Mouse (Mus musculus) intestine, postnatal 0 days (tissue): Measurements from ENCODE around the gene Syt8. TPM values are rescaled to one million over a fixed set of nuclear protein-coding genes. Genes with fewer than 3 reads are reported as not detected.
"Not testable (repeated sequence)": the region's sequence is repeated elsewhere in the genome, so short reads cannot be mapped to it uniquely, and the experiment has no call there.

ENCODE experiments used
- ATAC-seq: fragments of 200-750 bp; cut with Nextera tagmentation; 2 replicates; pipeline ENCODE4 v1.8.0; 2017; ENCODE audit warnings: mild to moderate bottlenecking, moderate TSS enrichment, moderate library complexity
- H3K27ac ChIP-seq: fragments of 300-500 bp; sonication (generic); 2 replicates; pipeline ENCODE4 v1.5.1; 2014; ENCODE audit warnings: mild to moderate bottlenecking, low read depth, low read length, moderate library complexity
- H3K27me3 ChIP-seq: fragments of 300-500 bp; sonication (generic); replicated peaks from 2 replicates; pipeline ENCODE4 v1.6.1; 2014; ENCODE audit warnings: low read length, mixed read lengths; ENCODE audit not compliant: control insufficient read depth, insufficient read depth
- H3K36me3 ChIP-seq: fragments of 300-500 bp; sonication (generic); 2 replicates; pipeline ENCODE4 v1.6.1; 2014; ENCODE audit warnings: mild to moderate bottlenecking, moderate library complexity; ENCODE audit not compliant: control insufficient read depth, insufficient read depth
- H3K4me1 ChIP-seq: fragments of 300-500 bp; sonication (generic); replicated peaks from 2 replicates; pipeline ENCODE4 v1.6.1; 2014; ENCODE audit warnings: antibody characterized with exemption, low read length, mixed read lengths; ENCODE audit not compliant: control insufficient read depth, insufficient read depth
- H3K4me2 ChIP-seq: fragments of 300-500 bp; sonication (generic); replicated peaks from 2 replicates; pipeline ENCODE4 v1.6.1; 2014; ENCODE audit warnings: low read depth, mild to moderate bottlenecking, moderate library complexity
- H3K4me3 ChIP-seq: fragments of 300-500 bp; sonication (generic); 2 replicates; pipeline ENCODE4 v1.5.1; 2014; ENCODE audit warnings: low read depth, low read length
- H3K9ac ChIP-seq: fragments of 300-500 bp; sonication (generic); 2 replicates; pipeline ENCODE4 v1.6.1; 2014; ENCODE audit warnings: mild to moderate bottlenecking, low read depth, low read length
- H3K9me3 ChIP-seq: fragments of 300-500 bp; sonication (generic); 2 replicates; pipeline ENCODE4 v1.6.1; 2016; ENCODE audit warnings: mixed run types; ENCODE audit not compliant: control insufficient read depth
- CTCF ChIP-seq: sonication (generic); IDR thresholded peaks from 2 replicates; pipeline ENCODE4 v1.5.1; 2016; ENCODE audit warnings: low read depth, mild to moderate bottlenecking, control low read depth, antibody characterized with exemption, moderate library complexity
- WGBS: fragments of 180-500 bp; shearing (Covaris S2); extraction: QIAGEN DNeasy Blood & Tissue Kit; methylation state at CpG from one replicate; pipeline ENCODE4 v1.1.7; 2014; 5-methylcytosine and 5-hydroxymethylcytosine counted together
- polyA plus RNA-seq: library from polyadenylated mRNA; unstranded; fragments of >200 nt; fragmentation: Nextera tagmentation; extraction: Ambion mirVana; gene quantifications from 2 replicates; pipeline ENCODE4 v1.2.1, GENCODE M21; 2015

The Syt8 gene
- polyA plus RNA-seq, 1 experiment from 2014 or later, result 0.60 TPM

- H3K36me3 ChIP-seq, result no peaks in the 10 kb centered on the region
- H3K4me1 ChIP-seq, result no peaks in the 10 kb centered on the region
- ATAC-seq, result no peak
- 82% methylated on average over 4 of the region's 4 CpGs for WGBS
- no peak overlapping the region for H3K27ac ChIP-seq
- H3K9ac ChIP-seq, result no peak overlapping the region
- no peaks in the 10 kb centered on the region for H3K27me3 ChIP-seq
- H3K9me3 ChIP-seq, result no peaks in the 10 kb centered on the region
- TF ChIP-seq CTCF, result no peak
- H3K4me3 ChIP-seq, result no peak overlapping the region
- H3K4me2 ChIP-seq, result no peak overlapping the region
Measured at GRCm38 (mm10) chr7:142395472-142395871, 39.2 kb upstream of the Syt8 start.

- H3K27ac ChIP-seq, result no peak overlapping the region
Measured at GRCm38 (mm10) chr7:142396611-142397010, 38.0 kb upstream of the Syt8 start.

GRCm38 (mm10) chr7:142398052-142398451 lies 36.6 kb upstream of the Syt8 start:
- Histone ChIP-seq H3K4me2 (no peak overlapping the region), H3K9me3 (no peaks in the 10 kb centered on the region), H3K4me1 (no peaks in the 10 kb centered on the region), H3K27me3 (no peaks in the 10 kb centered on the region), H3K4me3 (no peak overlapping the region), H3K9ac (no peak overlapping the region), H3K36me3 (no peaks in the 10 kb centered on the region), H3K27ac (no peak overlapping the region)
- TF ChIP-seq CTCF, result no peak
- ATAC-seq, result no peak
- WGBS, result 47% methylated on average over 2 of the region's 2 CpGs

More at GRCm38 (mm10) chr7:142396611-142397010, 38.0 kb upstream of the Syt8 start:
- Histone ChIP-seq H3K27me3 (no peaks in the 10 kb centered on the region), H3K9ac (no peak overlapping the region), H3K36me3 (no peaks in the 10 kb centered on the region), H3K4me3 (no peak overlapping the region), H3K4me2 (no peak overlapping the region), H3K4me1 (no peaks in the 10 kb centered on the region), H3K9me3 (no peaks in the 10 kb centered on the region)
- ATAC-seq, result no peak
- TF ChIP-seq CTCF, result no peak
- WGBS, result 100% methylated on average over 1 of the region's 1 CpGs

DNA sequence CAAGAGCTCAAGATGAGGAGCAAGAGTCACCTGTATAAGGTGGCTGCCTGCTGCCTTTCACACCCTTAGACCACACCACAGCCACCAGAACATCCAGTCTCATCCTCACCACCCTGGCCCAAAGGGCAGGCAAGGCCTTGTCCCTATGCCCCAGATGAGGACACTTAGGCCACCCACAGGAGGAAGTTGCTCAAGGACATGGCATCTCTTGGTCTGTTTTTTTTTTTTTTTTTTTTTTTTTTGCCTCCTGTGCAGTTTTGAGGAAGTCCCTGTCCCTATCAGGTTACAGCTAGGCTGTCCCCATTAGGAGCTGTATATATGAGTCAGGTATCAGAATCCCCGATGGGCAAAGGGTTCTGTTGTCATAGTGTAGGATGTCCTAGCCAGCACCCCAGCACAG lies 35.4 kb upstream of the Syt8 start:
- H3K36me3 ChIP-seq, result no peaks in the 10 kb centered on the region
- no peak overlapping the region for H3K4me2 ChIP-seq
- H3K9ac ChIP-seq, result no peak overlapping the region
- H3K9me3 ChIP-seq, result no peaks in the 10 kb centered on the region
- no peak for ATAC-seq
- no peak overlapping the region for H3K4me3 ChIP-seq
- 73% methylated on average over 1 of the region's 1 CpGs for WGBS
- no peaks in the 10 kb centered on the region for H3K4me1 ChIP-seq
- H3K27me3 ChIP-seq, result no peaks in the 10 kb centered on the region
- no peak overlapping the region for H3K27ac ChIP-seq
- no peak for TF ChIP-seq CTCF

GRCm38 (mm10) chr7:142400112-142400749 lies 34.4 kb upstream of the Syt8 start:
- TF ChIP-seq CTCF, result no peak
- H3K9me3 ChIP-seq, result no peaks in the 10 kb centered on the region
- 66% methylated on average over 7 of the region's 7 CpGs for WGBS
- H3K36me3 ChIP-seq, result no peaks in the 10 kb centered on the region
- no peak for ATAC-seq
- no peaks in the 10 kb centered on the region for H3K4me1 ChIP-seq
- no peak overlapping the region for H3K4me3 ChIP-seq
- H3K9ac ChIP-seq, result no peak overlapping the region
- H3K27me3 ChIP-seq, result no peaks in the 10 kb centered on the region
- no peak overlapping the region for H3K27ac ChIP-seq
- no peak overlapping the region for H3K4me2 ChIP-seq

DNA sequence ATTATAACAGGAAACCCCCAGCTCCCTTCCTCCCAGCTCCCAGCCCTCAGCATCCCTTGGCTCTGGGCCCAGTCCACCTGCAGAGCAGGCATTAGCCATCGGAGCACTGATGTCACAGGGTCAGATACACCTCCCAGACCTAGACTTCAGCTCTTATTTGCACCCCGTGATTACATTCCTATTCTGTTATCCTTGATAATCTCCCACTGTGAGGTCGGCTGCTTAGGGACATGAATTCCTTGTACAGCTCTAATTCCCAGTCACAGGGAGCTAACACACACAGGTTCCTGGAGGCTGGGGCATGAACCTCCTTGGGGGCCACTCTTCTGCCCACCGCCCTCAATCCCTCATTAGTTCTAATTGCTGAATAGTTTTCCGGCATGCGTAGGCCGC lies 33.9 kb upstream of the Syt8 start:
- TF ChIP-seq CTCF, result no peak
- H3K9ac ChIP-seq, result no peak overlapping the region
- no peak overlapping the region for H3K4me3 ChIP-seq
- no peaks in the 10 kb centered on the region for H3K9me3 ChIP-seq
- 56% methylated on average over 7 of the region's 7 CpGs for WGBS
- no peaks in the 10 kb centered on the region for H3K27me3 ChIP-seq
- no peak for ATAC-seq
- H3K4me2 ChIP-seq, result no peak overlapping the region
- no peak overlapping the region for H3K27ac ChIP-seq
- no peaks in the 10 kb centered on the region for H3K36me3 ChIP-seq
- no peaks in the 10 kb centered on the region for H3K4me1 ChIP-seq

GRCm38 (mm10) chr7:142403591-142403990 lies 31.1 kb upstream of the Syt8 start:
- Histone ChIP-seq H3K27ac (no peak overlapping the region), H3K4me3 (no peak overlapping the region), H3K4me2 (no peak overlapping the region), H3K9me3 (no peaks in the 10 kb centered on the region), H3K9ac (no peak overlapping the region), H3K36me3 (no peaks in the 10 kb centered on the region), H3K27me3 (no peaks in the 10 kb centered on the region), H3K4me1 (no peaks in the 10 kb centered on the region)
- no peak for ATAC-seq
- no peak for TF ChIP-seq CTCF
- 60% methylated on average over 4 of the region's 4 CpGs for WGBS

- H3K27me3 ChIP-seq, H3K4me1 ChIP-seq, H3K36me3 ChIP-seq, H3K9me3 ChIP-seq, H3K9ac ChIP-seq, H3K4me3 ChIP-seq, H3K4me2 ChIP-seq, H3K27ac ChIP-seq, ATAC-seq: not testable (repeated sequence)
- WGBS, result 94% methylated on average over 5 of the region's 5 CpGs
Measured at GRCm38 (mm10) chr7:142405134-142405533, 29.5 kb upstream of the Syt8 start.
